Mouse (Mus musculus) colon, adult 2 months (tissue): ENCODE measurements around the gene Metap1d. TPM values are rescaled to one million over a fixed set of nuclear protein-coding genes. Genes with fewer than 3 reads are reported as not detected.

Experiments
- polyA plus RNA-seq: library from polyadenylated mRNA; depleted of rRNA; stranded (reverse); fragments of >200 nt; gene quantifications from 2 replicates; pipeline ENCODE4 v1.2.3, GENCODE M21; 2012; rRNA removed

The Metap1d gene
- 8.4 and 10.9 TPM in 2 replicates for polyA plus RNA-seq

DNA sequence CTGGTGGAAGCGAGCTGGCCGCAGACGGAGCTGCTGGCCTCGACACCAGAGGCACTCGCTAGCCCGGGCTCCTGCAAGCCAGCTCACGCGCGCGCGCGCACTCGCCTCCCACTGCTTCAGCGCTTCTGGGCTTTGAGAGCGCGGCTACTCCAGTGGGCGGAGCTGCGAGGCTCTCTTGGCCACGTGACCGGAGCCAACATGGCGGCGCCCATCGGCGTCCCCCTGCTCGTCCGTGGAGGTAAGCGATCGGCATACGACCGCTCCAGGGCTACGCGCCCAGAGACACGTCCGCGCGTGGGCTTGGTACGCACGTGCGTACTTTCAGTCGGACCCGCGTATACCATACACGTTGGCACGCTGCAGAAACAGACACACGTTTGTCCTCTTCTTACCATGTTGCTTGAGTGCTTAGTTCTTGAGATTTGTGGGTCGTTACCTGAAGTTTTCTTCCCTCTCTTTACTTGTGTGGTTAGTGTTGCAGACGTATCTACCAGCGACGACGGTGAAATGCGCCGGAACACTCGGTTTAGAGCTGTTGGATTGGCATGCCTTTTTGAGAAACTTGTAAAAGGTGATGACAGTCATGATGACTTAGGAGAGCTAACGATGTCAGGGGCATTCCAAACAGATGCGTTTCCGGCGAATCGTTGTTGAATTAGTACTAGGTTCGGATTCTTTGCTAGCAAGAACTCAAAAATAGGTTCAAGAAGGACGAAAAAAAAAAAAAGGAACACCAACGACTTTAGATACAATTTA is at the start of gene Metap1d:
Gene Metap1d, plus strand, starts transcription at position 116 of the 756 bp plus-strand sequence.

DNA sequence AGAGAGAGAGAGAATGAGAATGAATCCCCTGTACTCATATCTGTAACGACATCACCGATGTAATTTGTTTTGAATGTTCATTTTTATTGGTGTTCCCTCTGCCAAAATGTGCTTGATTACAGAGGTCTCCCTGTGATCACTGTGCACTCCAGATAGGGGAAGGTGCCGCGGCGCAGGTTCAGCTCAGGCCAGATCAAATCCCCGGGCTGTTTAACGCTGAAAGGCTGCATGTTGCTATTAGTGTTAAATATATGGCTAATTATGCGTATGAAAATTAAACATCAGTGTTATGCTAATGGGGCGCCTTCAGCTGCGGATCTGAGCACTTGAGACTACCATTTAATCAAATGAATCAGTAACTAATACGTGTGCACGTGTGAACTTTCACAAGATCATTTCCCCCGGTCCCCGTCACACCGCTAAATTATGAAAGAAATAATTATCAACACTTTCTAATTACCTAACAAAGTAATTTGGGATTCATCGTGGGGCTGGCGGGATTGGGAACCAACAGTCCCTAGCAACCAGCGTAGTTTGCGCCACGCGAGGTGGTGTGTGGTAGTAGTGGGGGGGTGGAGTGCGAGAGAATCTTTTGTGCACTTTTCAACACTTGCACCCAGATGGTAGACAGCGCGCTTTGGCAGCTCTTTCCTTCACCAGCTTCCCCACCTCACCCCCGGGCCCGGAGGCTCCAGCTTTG is 75.1 kb downstream of the Metap1d start, which contains the start of gene Dlx1:
Gene Dlx1, plus strand, starts transcription at position 100 of the 700 bp plus-strand sequence.

DNA sequence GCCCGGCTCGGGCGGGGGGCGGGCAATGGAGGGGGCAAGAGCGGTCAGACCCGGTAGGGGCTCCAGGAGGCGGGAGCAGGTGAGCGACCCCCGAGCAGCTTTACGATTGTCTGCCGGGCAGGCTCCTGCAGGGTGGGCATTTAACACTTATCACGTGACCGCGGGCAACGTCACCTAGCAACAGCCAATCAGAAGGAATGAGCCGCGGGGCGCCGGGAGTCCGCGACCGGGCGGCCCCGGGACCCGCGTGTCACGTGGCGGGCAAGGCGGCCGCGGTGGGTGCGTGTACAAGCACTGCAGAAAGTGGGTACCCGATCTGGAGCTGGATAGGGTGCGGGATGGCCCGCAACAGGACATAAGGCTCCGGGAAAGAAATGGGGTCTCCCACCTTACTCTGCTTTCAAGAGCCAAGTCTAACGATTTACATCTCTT is 93.6 kb downstream of the Metap1d start, which contains the start of gene Dlx2:
Gene Dlx2, minus strand, starts transcription at position 115 of the 432 bp plus-strand sequence.

Other genes starting within 250 kb of the Metap1d start
- 8.2 and 11.4 TPM in 2 replicates for gene Dync1i2, start 241.6 kb upstream of the Metap1d start, polyA plus RNA-seq
- gene Slc25a12, start 85.5 kb upstream of the Metap1d start, polyA plus RNA-seq: 24.8 and 27.9 TPM in 2 replicates
- gene Hat1, start 64.3 kb upstream of the Metap1d start, polyA plus RNA-seq: 1.0 and 1.2 TPM in 2 replicates
- gene Dlx1, start 74.8 kb downstream of the Metap1d start, polyA plus RNA-seq: 0.43 and 0.69 TPM in 2 replicates
- 0.09 and 0.46 TPM in 2 replicates for gene Dlx2, start 93.5 kb downstream of the Metap1d start, polyA plus RNA-seq